Comparison of ENCODE assay signal across 8 mouse cellular contexts in the genomic region with DNA sequence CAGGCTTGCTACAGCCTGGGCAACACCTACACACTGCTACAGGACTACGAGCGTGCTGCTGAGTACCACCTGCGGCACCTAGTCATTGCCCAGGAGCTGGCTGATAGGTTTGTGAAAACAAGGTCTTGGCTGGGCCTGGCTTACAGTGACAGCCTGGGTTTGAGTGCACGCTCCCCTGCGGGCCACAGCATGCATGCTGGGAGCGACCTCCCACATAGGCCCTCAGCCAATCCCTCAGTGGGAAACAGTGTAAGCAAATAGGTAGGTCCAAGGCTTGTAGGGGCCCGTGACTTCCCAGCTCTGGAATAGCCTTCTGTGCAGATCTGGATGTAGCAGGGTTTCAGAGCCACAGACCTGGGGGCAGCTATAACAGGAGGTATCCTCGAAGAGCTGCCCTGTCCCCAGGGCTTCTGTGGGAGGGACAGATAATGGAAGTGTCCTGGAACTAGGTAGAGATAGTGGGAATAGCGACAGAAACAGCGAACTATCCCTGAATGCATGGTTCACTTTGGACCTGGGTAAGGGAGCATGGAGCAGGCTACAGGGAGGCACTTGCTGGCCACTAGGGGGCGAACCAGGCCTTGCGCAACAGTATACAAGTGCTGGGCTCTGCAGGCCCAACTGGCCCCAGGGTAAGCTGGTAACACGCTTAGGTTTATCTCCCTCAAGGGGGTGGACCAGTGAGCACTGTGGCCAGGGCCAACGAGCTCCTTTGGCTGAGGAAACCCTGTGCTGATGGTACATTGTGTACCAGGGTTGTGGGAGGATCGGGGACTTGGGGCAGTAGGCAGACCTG. TPM values are rescaled to one million over a fixed set of nuclear protein-coding genes. Genes with fewer than 3 reads are reported as not detected.
A peak's percentile ranks its signal among the peaks of the same experiment; 100 is the strongest.
DNase-seq lines count a peak whose midpoint lies in the region; ATAC-seq lines count a peak whose summit lies in the region.

No protein-coding gene starts in this region.

- H3K36me3 ChIP-seq in forebrain, embryonic 16.5 days (ENCODE audit: control insufficient read depth, insufficient read depth): peaks cover 54% of the 10 kb centered on the region
- peaks cover 57% of the 10 kb centered on the region for H3K36me3 ChIP-seq in neural tube, embryonic 14.5 days (ENCODE audit: control insufficient read depth, insufficient read depth, low read length)

- no peaks in the 10 kb centered on the region for H3K27me3 ChIP-seq in forebrain, embryonic 16.5 days (replicated peaks; ENCODE audit: control insufficient read depth, insufficient read depth, low read length)
- no peaks in the 10 kb centered on the region for H3K27me3 ChIP-seq in neural tube, embryonic 14.5 days (ENCODE audit: control insufficient read depth, insufficient read depth, low read length)

- peaks cover 4% of the 10 kb centered on the region; the same call in 1 of the 2 replicates for H3K4me1 ChIP-seq in forebrain, embryonic 16.5 days (replicated peaks; ENCODE audit: control insufficient read depth, insufficient read depth, low read length)
- H3K4me1 ChIP-seq in neural tube, embryonic 14.5 days (ENCODE audit: control insufficient read depth, insufficient read depth, low read length): no peaks in the 10 kb centered on the region

- DNase-seq in urinary bladder, postnatal 14 days (ENCODE audit: low spot score): peak; percentile 65
- no peak for DNase-seq in urinary bladder, adult 18-20 months (ENCODE audit: low spot score in 2 of 2)
- peak; percentile 71 for DNase-seq in c-Kit-positive CD71-positive TER-119-negative erythroid progenitor cells, embryonic 14.5 days (ENCODE audit: low read depth)
- DNase-seq in induced T-regulatory cell, adult 2 months (ENCODE audit: low read depth): peak; percentile 83
- peak; percentile 62 to 64 for DNase-seq in lung, adult 18-20 months
- no peak for DNase-seq in left cerebral cortex, postnatal 25 days (ENCODE audit: low spot score in 2 of 2)

- no peak overlapping the region for H3K9ac ChIP-seq in forebrain, embryonic 16.5 days (replicated peaks; ENCODE audit: low read depth, low read length)
- H3K9ac ChIP-seq in neural tube, embryonic 14.5 days (replicated peaks; ENCODE audit: low read depth, low read length): no peak overlapping the region

- no peaks in the 10 kb centered on the region for H3K9me3 ChIP-seq in forebrain, embryonic 16.5 days (ENCODE audit: control insufficient read depth, low read length)
- H3K9me3 ChIP-seq in neural tube, embryonic 14.5 days (ENCODE audit: control insufficient read depth, low read length): no peaks in the 10 kb centered on the region

- H3K4me3 ChIP-seq in forebrain, embryonic 16.5 days (replicated peaks; ENCODE audit: low read length): no peak overlapping the region
- H3K4me3 ChIP-seq in neural tube, embryonic 14.5 days (ENCODE audit: low read depth, low read length): no peak overlapping the region

- no peak overlapping the region for H3K27ac ChIP-seq in forebrain, embryonic 16.5 days (ENCODE audit: low read length)
- no peak overlapping the region for H3K27ac ChIP-seq in neural tube, embryonic 14.5 days (ENCODE audit: low read depth, low read length)

- WGBS in forebrain, embryonic 16.5 days: 66% methylated on average over 15 of the region's 15 CpGs
- 69% methylated on average over 15 of the region's 15 CpGs for WGBS in neural tube, embryonic 14.5 days

- ATAC-seq in forebrain, embryonic 16.5 days: peak; percentile 67
- ATAC-seq in neural tube, embryonic 14.5 days (ENCODE audit: low read depth): peak; percentile 77; the same call in 1 of the 2 replicates

- intact Hi-C loops in left cerebral cortex, postnatal 25 days (cut with DNase I): loop anchor here (1.0 to 10.0 kb wide), 3 partner anchors 27 to 239 kb away; a partner anchor contains a TSS

- H3K4me2 ChIP-seq in forebrain, embryonic 16.5 days (ENCODE audit: low read length): no peak overlapping the region
- no peak overlapping the region for H3K4me2 ChIP-seq in neural tube, embryonic 14.5 days (ENCODE audit: low read depth, low read length)

RNA-seq across cellular contexts. Expression of a gene that starts 10.3 kb away (rescaled TPM):
- 136 and 160 TPM in 2 replicates for polyA plus RNA-seq in forebrain, embryonic 16.5 days (2015; fragmentation: Nextera tagmentation; extraction: Ambion mirVana)
- 92.0 and 94.8 TPM in 2 replicates for polyA plus RNA-seq in neural tube, embryonic 14.5 days (2014; fragmentation: Nextera tagmentation; extraction: Ambion mirVana)
- 10 to 100 TPM; 48.7 to 51.4 TPM for total RNA-seq in left cerebral cortex, postnatal 25 days (2021)

RNA-seq across cellular contexts. Expression of a gene that starts 26.3 kb away (rescaled TPM):
- 30.4 and 32.5 TPM in 2 replicates for polyA plus RNA-seq in forebrain, embryonic 16.5 days (2015; fragmentation: Nextera tagmentation; extraction: Ambion mirVana)
- 26.6 and 31.0 TPM in 2 replicates for polyA plus RNA-seq in neural tube, embryonic 14.5 days (2014; fragmentation: Nextera tagmentation; extraction: Ambion mirVana)
- total RNA-seq in left cerebral cortex, postnatal 25 days (2021): 10 to 100 TPM; 28.0 to 28.4 TPM

RNA-seq across cellular contexts. Expression of a gene that starts 31.2 kb away (rescaled TPM):
- polyA plus RNA-seq in forebrain, embryonic 16.5 days (2015; fragmentation: Nextera tagmentation; extraction: Ambion mirVana): 0.15 and 0.24 TPM in 2 replicates
- polyA plus RNA-seq in neural tube, embryonic 14.5 days (2014; fragmentation: Nextera tagmentation; extraction: Ambion mirVana): 0.08 TPM in 1 of 2 replicates, not detected in the other
- 1 to 10 TPM in 1 of 2 experiments, under 1 TPM in 1; 0.57 to 4.3 TPM for total RNA-seq in left cerebral cortex, postnatal 25 days (2021)

RNA-seq across cellular contexts. Expression of a gene that starts 35.1 kb away (rescaled TPM):
- 2.2 and 2.3 TPM in 2 replicates for polyA plus RNA-seq in forebrain, embryonic 16.5 days (2015; fragmentation: Nextera tagmentation; extraction: Ambion mirVana)
- 1.5 and 1.7 TPM in 2 replicates for polyA plus RNA-seq in neural tube, embryonic 14.5 days (2014; fragmentation: Nextera tagmentation; extraction: Ambion mirVana)
- total RNA-seq in left cerebral cortex, postnatal 25 days (2021): 1 to 10 TPM; 2.6 to 3.3 TPM

RNA-seq across cellular contexts. Expression of a gene that starts 54.9 kb away (rescaled TPM):
- 32.1 and 42.6 TPM in 2 replicates for polyA plus RNA-seq in forebrain, embryonic 16.5 days (2015; fragmentation: Nextera tagmentation; extraction: Ambion mirVana)
- polyA plus RNA-seq in neural tube, embryonic 14.5 days (2014; fragmentation: Nextera tagmentation; extraction: Ambion mirVana): 30.9 and 32.4 TPM in 2 replicates
- 10 to 100 TPM; 56.9 to 67.7 TPM for total RNA-seq in left cerebral cortex, postnatal 25 days (2021)

Comparison
In these comparisons a context has a peak if more than half of its experiments do, and no peak if none do; other contexts are left out.
1. DNase-seq: peak in urinary bladder, postnatal 14 days (single experiment), c-Kit-positive CD71-positive TER-119-negative erythroid progenitor cells, embryonic 14.5 days (single experiment), induced T-regulatory cell, adult 2 months (single experiment) and lung, adult 18-20 months (2 of 2); none in urinary bladder, adult 18-20 months (0 of 2) and left cerebral cortex, postnatal 25 days (0 of 2).